ENCODE assay signal across 19 mouse cellular contexts in the genomic region with DNA sequence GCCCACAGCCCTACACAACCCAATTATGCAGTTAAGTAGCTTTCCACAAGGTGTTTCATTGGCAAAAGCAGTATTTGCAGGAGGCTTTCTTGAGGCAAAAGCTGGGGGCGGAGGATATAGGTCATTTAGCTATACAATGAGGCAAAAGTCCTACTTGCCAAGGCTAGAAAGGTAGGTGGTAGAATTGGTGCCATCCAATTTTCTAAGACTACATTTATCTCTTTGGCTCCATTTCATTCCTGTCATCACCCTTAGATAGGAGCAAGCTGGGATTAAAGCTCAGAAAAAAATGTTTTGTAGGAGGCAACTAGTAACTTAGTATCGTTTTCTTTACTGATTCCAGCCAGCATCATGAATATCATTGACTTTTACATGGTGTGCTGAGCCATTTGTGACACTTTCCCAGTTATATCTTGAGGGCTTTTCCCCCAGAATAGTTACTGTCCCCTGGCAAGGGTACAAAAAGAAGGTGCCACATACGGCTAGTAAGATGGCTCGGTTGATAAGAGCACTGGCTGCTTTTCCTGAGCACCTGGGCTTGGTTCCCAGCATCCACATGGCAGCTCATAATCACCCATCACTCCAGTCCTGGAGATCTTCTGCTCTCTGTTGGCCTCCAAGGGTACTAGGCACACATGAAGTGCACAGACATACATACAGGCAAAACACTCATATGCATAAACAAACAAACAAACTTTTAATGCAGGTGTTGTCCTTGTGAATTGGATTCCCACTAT.
DNase-seq lines count a peak whose midpoint lies in the region; ATAC-seq and TF ChIP-seq lines count a peak whose summit lies in the region.
"Had no signal": no experiment of that assay in that cellular context is flagged by ENCODE, and none has a peak within 500 bp of the region (broad histone marks: within the 10 kb centered on the region; RNA-seq: fewer than 3 reads in every experiment).

No protein-coding gene starts in this region.

- peak; percentile 64; the same call in 1 of the 2 replicates for ATAC-seq in forebrain, postnatal 0 days
- no peak for ATAC-seq in forebrain, embryonic 15.5 days (replicated peaks)
- ATAC-seq in heart, embryonic 12.5 days (ENCODE audit: insufficient number of reproducible peaks, low FRiP score): no peak
- ATAC-seq: intestine, embryonic 15.5 days had no signal

- no peaks in the 10 kb centered on the region for H3K9me3 ChIP-seq in forebrain, postnatal 0 days (ENCODE audit: low read length)
- no peaks in the 10 kb centered on the region for H3K9me3 ChIP-seq in forebrain, embryonic 15.5 days
- H3K9me3 ChIP-seq in heart, embryonic 12.5 days (replicated peaks): no peaks in the 10 kb centered on the region
- H3K9me3 ChIP-seq: embryonic facial prominence, embryonic 15.5 days; forebrain, embryonic 10.5 days; hindbrain, embryonic 10.5 days; intestine, embryonic 15.5 days had no signal

- no peak overlapping the region for H3K4me2 ChIP-seq in forebrain, postnatal 0 days (ENCODE audit: low read depth)
- H3K4me2 ChIP-seq in forebrain, embryonic 15.5 days (replicated peaks): no peak overlapping the region
- H3K4me2 ChIP-seq in heart, embryonic 12.5 days: no peak overlapping the region
- H3K4me2 ChIP-seq: embryonic facial prominence, embryonic 15.5 days; heart, embryonic 11.5 days; hindbrain, embryonic 14.5 days; intestine, embryonic 15.5 days had no signal

- H3K9ac ChIP-seq in forebrain, postnatal 0 days: no peak overlapping the region
- H3K9ac ChIP-seq in forebrain, embryonic 15.5 days (replicated peaks): no peak overlapping the region
- H3K9ac ChIP-seq in heart, embryonic 12.5 days: no peak overlapping the region
- H3K9ac ChIP-seq: embryonic facial prominence, embryonic 15.5 days; hindbrain, embryonic 14.5 days; intestine, embryonic 15.5 days had no signal

- no peak overlapping the region for H3K4me3 ChIP-seq in forebrain, postnatal 0 days (ENCODE audit: low read depth, low read length)
- H3K4me3 ChIP-seq in forebrain, embryonic 15.5 days: no peak overlapping the region
- no peak overlapping the region for H3K4me3 ChIP-seq in heart, embryonic 12.5 days
- H3K4me3 ChIP-seq: embryonic facial prominence, embryonic 15.5 days; erythroblast, embryonic 14.5 days; forebrain, embryonic 10.5 days; heart, adult 2 months; hindbrain, embryonic 10.5 days; intestine, embryonic 15.5 days had no signal

- TF ChIP-seq CTCF in forebrain, postnatal 0 days (IDR thresholded peaks at IDR 0.05; ENCODE audit: low read depth): no peak

- H3K27me3 ChIP-seq in forebrain, postnatal 0 days (ENCODE audit: insufficient read depth, low read length): no peaks in the 10 kb centered on the region
- H3K27me3 ChIP-seq in forebrain, embryonic 15.5 days: no peaks in the 10 kb centered on the region
- H3K27me3 ChIP-seq in heart, embryonic 12.5 days (replicated peaks): no peaks in the 10 kb centered on the region
- H3K27me3 ChIP-seq: embryonic facial prominence, embryonic 15.5 days; intestine, embryonic 15.5 days had no signal

- DNase-seq in forebrain, postnatal 0 days: peak; percentile 38
- DNase-seq in right cerebral cortex, adult 18-20 months: peak; percentile 29
- DNase-seq in right cerebral cortex, postnatal 14 days: no peak
- DNase-seq in gonadal fat pad, adult 2 months (ENCODE audit: low read depth): peak; percentile 49
- DNase-seq: adrenal gland, adult 2 months; adrenal gland, postnatal 25 days; cerebellum, adult 11 months; embryo, embryonic 11 days; gastrocnemius, postnatal 10 days; heart, adult 2 months had no signal

- peak overlapping the region; percentile 36; the same call in 1 of the 2 replicates for H3K27ac ChIP-seq in forebrain, postnatal 0 days (ENCODE audit: low read depth, low read length)
- no peak overlapping the region; the same call in 1 of the 2 replicates for H3K27ac ChIP-seq in forebrain, embryonic 15.5 days (replicated peaks)
- H3K27ac ChIP-seq in heart, embryonic 12.5 days (ENCODE audit: poor library complexity, severe bottlenecking): no peak overlapping the region
- H3K27ac ChIP-seq: embryonic facial prominence, embryonic 15.5 days; forebrain, embryonic 10.5 days; heart, adult 2 months; hindbrain, embryonic 10.5 days; hindbrain, embryonic 14.5 days; intestine, embryonic 15.5 days had no signal

- H3K4me1 ChIP-seq in forebrain, postnatal 0 days (ENCODE audit: insufficient read depth): no peaks in the 10 kb centered on the region
- H3K4me1 ChIP-seq in forebrain, embryonic 15.5 days: no peaks in the 10 kb centered on the region
- peaks cover 4% of the 10 kb centered on the region; the same call in 1 of the 2 replicates for H3K4me1 ChIP-seq in heart, embryonic 12.5 days (replicated peaks)
- H3K4me1 ChIP-seq: embryonic facial prominence, embryonic 15.5 days; forebrain, embryonic 10.5 days; hindbrain, embryonic 10.5 days; intestine, embryonic 15.5 days had no signal

- WGBS in forebrain, postnatal 0 days: 77% methylated on average over 4 of the region's 4 CpGs
- 78% methylated on average over 4 of the region's 4 CpGs for WGBS in forebrain, embryonic 15.5 days
- WGBS in heart, embryonic 12.5 days: 63% methylated on average over 4 of the region's 4 CpGs

- no peaks in the 10 kb centered on the region for H3K36me3 ChIP-seq in forebrain, postnatal 0 days (ENCODE audit: insufficient read depth)
- H3K36me3 ChIP-seq in forebrain, embryonic 15.5 days: no peaks in the 10 kb centered on the region
- no peaks in the 10 kb centered on the region for H3K36me3 ChIP-seq in heart, embryonic 12.5 days
- H3K36me3 ChIP-seq: embryonic facial prominence, embryonic 15.5 days; forebrain, embryonic 10.5 days; hindbrain, embryonic 10.5 days; intestine, embryonic 15.5 days had no signal
